Mouse (Mus musculus) ES-Bruce4 (cell line): Measurements from ENCODE around the gene Nolc1.

ENCODE experiments used
- CTCF ChIP-seq: IDR thresholded peaks from one replicate; pipeline ENCODE4 v1.8.1; 2011; ENCODE audit warnings: low read depth, low read length
- EP300 ChIP-seq: IDR thresholded peaks from 2 replicates; pipeline ENCODE4 v1.6.1; 2011; ENCODE audit warnings: low read depth, low read length; ENCODE audit not compliant: insufficient read depth
- POLR2A ChIP-seq: IDR thresholded peaks from one replicate; pipeline ENCODE4 v1.8.1; 2011; ENCODE audit warnings: low read length; ENCODE audit not compliant: insufficient read depth

GRCm38 (mm10) chr19:46037243-46037924 lies 38.3 kb upstream of the Nolc1 start:
- TF ChIP-seq POLR2A (no peak), EP300 (peak; percentile 80), CTCF (no peak)
